Comparison of ENCODE assay signal across 9 mouse cellular contexts in the genomic region with DNA sequence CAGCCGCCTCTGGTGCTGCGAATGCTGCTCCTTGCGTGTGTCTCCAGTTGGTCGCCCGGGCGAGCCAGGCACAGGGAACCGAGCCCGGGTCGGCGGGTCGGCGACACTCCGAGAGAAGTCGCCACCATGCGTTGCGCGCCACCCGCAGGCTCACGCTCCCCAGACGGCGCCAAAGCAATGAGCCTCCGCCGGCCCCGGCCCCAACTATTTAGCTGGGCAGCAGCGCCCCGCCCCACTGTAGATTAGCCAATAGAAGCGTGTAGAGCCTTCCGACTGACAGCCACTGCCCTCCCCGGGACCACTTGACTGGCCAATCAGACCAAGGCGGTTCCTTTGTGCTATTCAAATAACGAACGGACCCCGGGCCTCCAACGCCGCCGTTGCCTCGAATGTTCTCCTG. TPM values are rescaled to one million over a fixed set of nuclear protein-coding genes. Genes with fewer than 3 reads are reported as not detected.
DNase-seq lines count a peak whose midpoint lies in the region; ATAC-seq lines count a peak whose summit lies in the region.
"Had no signal": no experiment of that assay in that cellular context is flagged by ENCODE, and none has a peak within 500 bp of the region (broad histone marks: within the 10 kb centered on the region; RNA-seq: fewer than 3 reads in every experiment).

A gene (minus strand): TSS at position 181 of the 400 bp plus-strand sequence.

- H3K4me3 ChIP-seq in forebrain, embryonic 10.5 days, result peak within 1 kb of the TSS; percentile 92
- peak within 1 kb of the TSS; percentile 61 to 83 for H3K4me3 ChIP-seq in heart, embryonic 14.5 days (ENCODE audit: control insufficient read depth in 1 of 2, insufficient read depth in 1 of 2, low read depth in 1 of 2, low read length in 2 of 2)
- peak within 1 kb of the TSS; percentile 67 for H3K4me3 ChIP-seq in liver, embryonic 11.5 days (ENCODE audit: low read depth, low read length)

- DNase-seq in B cell, adult 2 months, result peak; percentile 82 to 84
- DNase-seq in brain, adult 2 months (ENCODE audit: low read depth, low spot score), result peak; percentile 95
- peak; percentile 95 for DNase-seq in forebrain, embryonic 10.5 days (ENCODE audit: extremely low spot score, low spot score)
- peak; percentile 98 for DNase-seq in kidney, postnatal 10 days
- peak; percentile 92 for DNase-seq in liver, embryonic 11.5 days (ENCODE audit: low spot score)
- peak; percentile 89 for DNase-seq in splenic B cell, adult 2 months (ENCODE audit: low read depth, low spot score)

- peaks cover 62% of the 10 kb centered on the region for H3K4me1 ChIP-seq in forebrain, embryonic 10.5 days
- peaks cover 15 to 16% of the 10 kb centered on the region in 2 experiments for H3K4me1 ChIP-seq in heart, embryonic 14.5 days (ENCODE audit: control insufficient read depth in 2 of 2, insufficient read depth in 2 of 2, low read length in 2 of 2)
- H3K4me1 ChIP-seq in liver, embryonic 11.5 days (replicated peaks; ENCODE audit: control insufficient read depth, insufficient read depth, low read length), result peaks cover 16% of the 10 kb centered on the region

- H3K9me3 ChIP-seq in forebrain, embryonic 10.5 days, result no peaks in the 10 kb centered on the region
- no peaks in the 10 kb centered on the region for H3K9me3 ChIP-seq in heart, embryonic 14.5 days (ENCODE audit: control insufficient read depth, low read length)
- no peaks in the 10 kb centered on the region for H3K9me3 ChIP-seq in liver, embryonic 11.5 days (ENCODE audit: control insufficient read depth, low read length)

- peak within 1 kb of the TSS; percentile 98 for H3K27ac ChIP-seq in forebrain, embryonic 10.5 days
- peak within 1 kb of the TSS; percentile 85 to 91 for H3K27ac ChIP-seq in heart, embryonic 14.5 days (replicated peaks in 1 of 2; ENCODE audit: control insufficient read depth in 1 of 2, insufficient read depth in 1 of 2, low read depth in 2 of 2, low read length in 2 of 2)
- peak within 1 kb of the TSS; percentile 76 for H3K27ac ChIP-seq in liver, embryonic 11.5 days (ENCODE audit: low read depth, low read length)

- peak within 1 kb of the TSS; percentile 98 for H3K4me2 ChIP-seq in heart, embryonic 14.5 days (ENCODE audit: low read length)
- peak within 1 kb of the TSS; percentile 66 for H3K4me2 ChIP-seq in liver, embryonic 11.5 days

- peak; percentile 76 for ATAC-seq in heart, embryonic 14.5 days (ENCODE audit: insufficient number of reproducible peaks, insufficient read depth, low FRiP score, low read depth)
- peak; percentile 81 for ATAC-seq in liver, embryonic 11.5 days (replicated peaks; ENCODE audit: low FRiP score)
- peak; percentile 60 for ATAC-seq in monocyte, adult 5-6 weeks (replicated peaks; ENCODE audit: insufficient number of reproducible peaks, low FRiP score, low TSS enrichment, poor library complexity, severe bottlenecking)

- H3K9ac ChIP-seq in heart, embryonic 14.5 days (ENCODE audit: low read length), result peak within 1 kb of the TSS; percentile 96
- peak within 1 kb of the TSS; percentile 79 for H3K9ac ChIP-seq in liver, embryonic 11.5 days (ENCODE audit: low read depth, low read length)

- H3K36me3 ChIP-seq in forebrain, embryonic 10.5 days (replicated peaks), result no peaks in the 10 kb centered on the region; the same call in 1 of the 2 replicates
- no peaks in the 10 kb centered on the region for H3K36me3 ChIP-seq in heart, embryonic 14.5 days (ENCODE audit: control insufficient read depth, insufficient read depth, low read length)
- H3K36me3 ChIP-seq in liver, embryonic 11.5 days (ENCODE audit: control insufficient read depth, insufficient read depth, low read length), result no peaks in the 10 kb centered on the region
- no peaks in the 10 kb centered on the region for H3K36me3 ChIP-seq in splenic B cell, adult 2 months (ENCODE audit: control insufficient read depth, insufficient read depth, low read length, poor library complexity, severe bottlenecking)

- under 1% methylated on average over 37 of the region's 37 CpGs for WGBS in forebrain, embryonic 10.5 days
- under 1% methylated on average over 37 of the region's 37 CpGs for WGBS in heart, embryonic 14.5 days
- under 1% methylated on average over 37 of the region's 37 CpGs for WGBS in liver, embryonic 11.5 days

- peaks cover 33% of the 10 kb centered on the region for H3K27me3 ChIP-seq in forebrain, embryonic 10.5 days (ENCODE audit: poor library complexity, severe bottlenecking)
- peaks cover 8% of the 10 kb centered on the region for H3K27me3 ChIP-seq in heart, embryonic 14.5 days (ENCODE audit: control insufficient read depth, insufficient read depth, low read length)
- peaks cover 67% of the 10 kb centered on the region for H3K27me3 ChIP-seq in liver, embryonic 11.5 days (replicated peaks; ENCODE audit: control insufficient read depth, insufficient read depth, low read length)
- no peaks in the 10 kb centered on the region for H3K27me3 ChIP-seq in splenic B cell, adult 2 months (ENCODE audit: control insufficient read depth, insufficient read depth, low read length, poor library complexity, severe bottlenecking)

RNA-seq across cellular contexts. Expression of the gene that starts here (rescaled TPM):
- polyA plus RNA-seq in forebrain, embryonic 10.5 days (2016; fragmentation: Nextera tagmentation; extraction: Ambion mirVana), result 1.6 and 2.0 TPM in 2 replicates
- 3.5 and 4.2 TPM in 2 replicates for polyA plus RNA-seq in heart, embryonic 14.5 days (2014; fragmentation: Nextera tagmentation; extraction: Ambion mirVana)
- polyA plus RNA-seq in liver, embryonic 11.5 days (2014; fragmentation: Nextera tagmentation; extraction: Ambion mirVana), result 1.2 TPM in 2 replicates
- 0.29 to 1.8 TPM (median 1.7 TPM) in 3 replicates for total RNA-seq in monocyte, adult 5-6 weeks (2017)
- total RNA-seq: MEL had no signal

Comparison
In these comparisons a context has a peak if more than half of its experiments do, and no peak if none do; other contexts are left out.
1. Peak in every context shown above with its lines: DNase-seq, ATAC-seq, H3K4me3 ChIP-seq and H3K27ac ChIP-seq.